Mouse (Mus musculus): Measurements from ENCODE around the gene Gm49358. TPM values are rescaled to one million over a fixed set of nuclear protein-coding genes. Genes with fewer than 3 reads are reported as not detected.
A peak's percentile ranks its signal among the peaks of the same experiment; 100 is the strongest.

The Gm49358 gene
- polyA plus RNA-seq, 1 experiment from 2014 or later, result 1.9 TPM

- no peak for ATAC-seq (ENCODE audit: low read depth)
- Histone ChIP-seq H3K4me3 (ENCODE audit: low read depth, low read length) (no peak overlapping the region), H3K27ac (ENCODE audit: low read depth, low read length) (no peak overlapping the region), H3K9me3 (ENCODE audit: control insufficient read depth, low read length) (no peaks in the 10 kb centered on the region), H3K9ac (replicated peaks; ENCODE audit: low read depth, low read length) (no peak overlapping the region), H3K4me2 (ENCODE audit: low read depth, low read length) (no peak overlapping the region), H3K4me1 (ENCODE audit: control insufficient read depth, insufficient read depth, low read length) (no peaks in the 10 kb centered on the region), H3K27me3 (ENCODE audit: control insufficient read depth, insufficient read depth, low read length) (no peaks in the 10 kb centered on the region), H3K36me3 (ENCODE audit: control insufficient read depth, insufficient read depth, low read length) (no peaks in the 10 kb centered on the region)
- WGBS, result 100% methylated on average over 1 of the region's 1 CpGs
Measured at GRCm38 (mm10) chr10:86757724-86758123, 6.0 kb upstream of the Gm49358 start.

GRCm38 (mm10) chr10:86758211-86758610 is 5.6 kb upstream of the Gm49358 start:
- H3K9me3 ChIP-seq (ENCODE audit: control insufficient read depth, low read length), result no peaks in the 10 kb centered on the region
- H3K27ac ChIP-seq (ENCODE audit: low read depth, low read length), result no peak overlapping the region
- H3K27me3 ChIP-seq (ENCODE audit: control insufficient read depth, insufficient read depth, low read length), result no peaks in the 10 kb centered on the region
- H3K4me2 ChIP-seq (ENCODE audit: low read depth, low read length), result no peak overlapping the region
- no peak overlapping the region for H3K9ac ChIP-seq (replicated peaks; ENCODE audit: low read depth, low read length)
- no peaks in the 10 kb centered on the region for H3K4me1 ChIP-seq (ENCODE audit: control insufficient read depth, insufficient read depth, low read length)
- H3K36me3 ChIP-seq (ENCODE audit: control insufficient read depth, insufficient read depth, low read length), result no peaks in the 10 kb centered on the region
- ATAC-seq (ENCODE audit: low read depth), result no peak
- 94% methylated on average over 6 of the region's 6 CpGs for WGBS
- no peak overlapping the region for H3K4me3 ChIP-seq (ENCODE audit: low read depth, low read length)

DNA sequence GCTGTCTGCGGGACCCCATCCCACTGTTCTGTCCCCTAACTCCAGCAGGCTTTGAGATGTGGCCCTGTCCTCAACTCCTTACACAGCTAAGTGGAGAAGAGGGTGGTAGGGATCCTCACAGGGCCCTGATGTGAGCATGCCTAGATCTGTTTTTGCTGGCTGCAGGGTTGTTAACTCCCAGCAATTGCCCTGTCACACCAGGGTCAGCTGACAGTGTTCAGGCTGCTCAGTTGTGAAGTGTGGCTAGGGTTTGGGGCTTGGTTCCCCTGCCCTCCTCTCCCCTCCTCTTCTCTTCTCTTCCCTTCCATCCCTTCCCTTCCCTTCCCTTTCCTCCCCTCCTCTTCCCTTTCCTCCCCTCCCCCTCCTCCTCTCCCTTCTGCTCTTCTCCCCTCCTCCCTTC is 2.5 kb upstream of the Gm49358 start:
- H3K4me1 ChIP-seq (ENCODE audit: control insufficient read depth, insufficient read depth, low read length), result no peaks in the 10 kb centered on the region
- WGBS, result 56% methylated on average over 1 of the region's 1 CpGs
- 0 out of 2 replicates have a peak overlapping the region, but pooled peaks have one; percentile 22 for H3K27ac ChIP-seq (ENCODE audit: low read depth, low read length)
- H3K4me2 ChIP-seq (ENCODE audit: low read depth, low read length), result no peak overlapping the region
- ATAC-seq (ENCODE audit: low read depth), result 0 out of 2 replicates have a peak, but pooled peaks have one; percentile 28
- H3K9ac ChIP-seq (replicated peaks; ENCODE audit: low read depth, low read length), result no peak overlapping the region
- H3K36me3 ChIP-seq (ENCODE audit: control insufficient read depth, insufficient read depth, low read length), result no peaks in the 10 kb centered on the region
- H3K27me3 ChIP-seq (ENCODE audit: control insufficient read depth, insufficient read depth, low read length), result no peaks in the 10 kb centered on the region
- no peaks in the 10 kb centered on the region for H3K9me3 ChIP-seq (ENCODE audit: control insufficient read depth, low read length)
- H3K4me3 ChIP-seq (ENCODE audit: low read depth, low read length), result no peak overlapping the region

DNA sequence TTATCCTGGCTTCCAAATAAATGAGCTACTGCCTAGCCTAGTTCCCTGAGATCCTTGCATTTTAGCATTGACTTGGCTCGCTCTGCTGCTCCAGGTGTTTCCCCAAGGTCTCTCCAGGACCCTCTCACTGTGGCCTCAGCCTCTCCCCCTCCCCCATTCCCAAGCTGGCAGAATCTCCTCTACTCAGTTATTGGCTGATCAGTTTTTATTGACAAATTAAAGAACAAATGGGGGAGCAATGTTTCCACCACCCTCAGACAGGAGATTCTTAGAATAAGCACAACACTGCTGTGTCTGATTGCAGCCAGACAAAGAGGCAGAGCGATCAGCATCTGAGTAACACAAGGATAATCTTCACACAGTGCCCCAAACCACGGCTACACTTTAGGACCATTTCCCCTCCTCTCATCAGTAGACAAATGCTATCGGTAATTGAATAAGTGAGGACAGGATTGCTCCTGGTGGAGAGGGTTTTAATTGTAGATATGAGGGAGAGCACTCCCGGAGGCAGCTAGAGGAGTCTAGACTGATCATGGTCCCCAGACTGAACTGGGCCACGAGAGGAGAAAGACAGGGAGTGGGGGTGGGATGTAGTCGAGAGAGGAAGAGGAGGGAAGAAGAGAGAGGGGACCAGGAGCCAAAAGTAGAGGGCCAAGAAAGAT is 1.9 kb upstream of the Gm49358 start:
- H3K4me1 ChIP-seq (ENCODE audit: control insufficient read depth, insufficient read depth, low read length), result no peaks in the 10 kb centered on the region

GRCm38 (mm10) chr10:86762384-86762730 is 1.4 kb upstream of the Gm49358 start:
- H3K4me1 ChIP-seq (ENCODE audit: control insufficient read depth, insufficient read depth, low read length), result no peaks in the 10 kb centered on the region
- H3K4me3 ChIP-seq (ENCODE audit: low read depth, low read length), result no peak overlapping the region
- H3K9ac ChIP-seq (replicated peaks; ENCODE audit: low read depth, low read length), result no peak overlapping the region
- H3K27ac ChIP-seq (ENCODE audit: low read depth, low read length), result peak overlapping the region; percentile 50; the same call in 1 of the 2 replicates
- no peak overlapping the region for H3K4me2 ChIP-seq (ENCODE audit: low read depth, low read length)
- peak; percentile 15; the same call in 1 of the 2 replicates for ATAC-seq (ENCODE audit: low read depth)
- 53% methylated on average over 3 of the region's 3 CpGs for WGBS
- no peaks in the 10 kb centered on the region for H3K36me3 ChIP-seq (ENCODE audit: control insufficient read depth, insufficient read depth, low read length)
- H3K9me3 ChIP-seq (ENCODE audit: control insufficient read depth, low read length), result no peaks in the 10 kb centered on the region
- no peaks in the 10 kb centered on the region for H3K27me3 ChIP-seq (ENCODE audit: control insufficient read depth, insufficient read depth, low read length)

More for the DNA sequence above, 1.9 kb upstream of the Gm49358 start:
- no peaks in the 10 kb centered on the region for H3K9me3 ChIP-seq (ENCODE audit: control insufficient read depth, low read length)
- no peak overlapping the region for H3K9ac ChIP-seq (replicated peaks; ENCODE audit: low read depth, low read length)
- peak overlapping the region; percentile 50; the same call in 1 of the 2 replicates for H3K27ac ChIP-seq (ENCODE audit: low read depth, low read length)
- no peak overlapping the region for H3K4me3 ChIP-seq (ENCODE audit: low read depth, low read length)
- peak; percentile 82 for ATAC-seq (ENCODE audit: low read depth)
- H3K4me2 ChIP-seq (ENCODE audit: low read depth, low read length), result no peak overlapping the region
- H3K36me3 ChIP-seq (ENCODE audit: control insufficient read depth, insufficient read depth, low read length), result no peaks in the 10 kb centered on the region
- no peaks in the 10 kb centered on the region for H3K27me3 ChIP-seq (ENCODE audit: control insufficient read depth, insufficient read depth, low read length)
- 25% methylated on average over 7 of the region's 7 CpGs for WGBS

DNA sequence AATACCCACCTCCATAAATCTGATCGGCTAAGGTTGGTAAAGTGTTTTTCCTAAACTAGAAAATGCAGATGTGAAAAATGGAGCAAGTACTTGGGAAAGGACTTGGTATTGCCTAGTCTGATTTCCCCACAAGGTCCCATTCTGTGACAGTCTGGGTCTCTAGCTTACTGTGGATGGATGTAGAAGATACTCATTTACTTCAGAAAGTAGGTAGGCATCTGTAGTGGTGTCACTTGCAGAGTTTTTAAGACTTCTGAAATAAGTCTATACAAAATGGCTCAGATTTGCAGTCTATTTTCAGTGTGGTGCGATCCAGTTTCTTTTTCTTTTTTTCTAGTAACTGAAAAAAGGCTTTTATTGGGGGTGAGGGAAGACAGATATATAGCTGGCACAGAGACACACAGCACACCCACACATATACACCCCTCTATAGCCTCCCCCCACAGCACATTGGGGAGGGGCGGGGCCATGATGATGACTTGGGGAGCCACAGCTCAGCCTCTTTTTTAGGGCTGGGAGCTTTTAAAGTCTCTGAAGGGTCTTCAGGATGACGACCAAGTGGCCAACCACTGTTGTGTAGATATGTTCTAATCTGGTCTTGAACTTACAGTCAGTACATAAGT is 1.7 kb downstream of the Gm49358 start:
- H3K9me3 ChIP-seq (ENCODE audit: control insufficient read depth, low read length), result no peaks in the 10 kb centered on the region
- H3K4me2 ChIP-seq (ENCODE audit: low read depth, low read length), result no peak overlapping the region
- no peak overlapping the region for H3K9ac ChIP-seq (replicated peaks; ENCODE audit: low read depth, low read length)
- H3K4me1 ChIP-seq (ENCODE audit: control insufficient read depth, insufficient read depth, low read length), result no peaks in the 10 kb centered on the region
- no peak for ATAC-seq (ENCODE audit: low read depth)
- no peak overlapping the region for H3K27ac ChIP-seq (ENCODE audit: low read depth, low read length)
- no peaks in the 10 kb centered on the region for H3K36me3 ChIP-seq (ENCODE audit: control insufficient read depth, insufficient read depth, low read length)
- H3K27me3 ChIP-seq (ENCODE audit: control insufficient read depth, insufficient read depth, low read length), result no peaks in the 10 kb centered on the region
- WGBS, result 88% methylated on average over 4 of the region's 4 CpGs
- H3K4me3 ChIP-seq (ENCODE audit: low read depth, low read length), result no peak overlapping the region

DNA sequence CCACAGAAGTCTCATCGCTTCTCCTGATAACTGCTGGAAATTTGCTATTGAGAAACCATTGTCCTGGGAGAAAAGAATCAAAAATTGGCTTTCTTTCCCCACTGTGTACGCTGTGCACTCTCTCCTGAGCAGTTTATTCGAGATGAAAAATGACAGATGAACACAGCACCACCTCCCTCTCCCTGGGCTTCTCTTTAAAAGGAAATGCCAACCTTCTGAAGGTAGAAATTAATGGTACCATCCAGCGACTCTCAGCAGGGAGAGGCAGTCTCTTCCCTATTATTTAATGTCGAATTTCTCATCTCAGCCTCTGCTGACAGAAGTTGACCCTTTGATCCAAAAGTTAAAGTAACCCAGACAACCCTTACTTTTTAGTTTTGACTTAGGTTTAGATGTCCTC is 5.4 kb downstream of the Gm49358 start:
- H3K4me1 ChIP-seq (ENCODE audit: control insufficient read depth, insufficient read depth, low read length), result no peaks in the 10 kb centered on the region
- no peak for ATAC-seq (ENCODE audit: low read depth)
- no peaks in the 10 kb centered on the region for H3K27me3 ChIP-seq (ENCODE audit: control insufficient read depth, insufficient read depth, low read length)
- no peak overlapping the region for H3K4me2 ChIP-seq (ENCODE audit: low read depth, low read length)
- WGBS, result 61% methylated on average over 5 of the region's 5 CpGs
- H3K4me3 ChIP-seq (ENCODE audit: low read depth, low read length), result no peak overlapping the region
- no peak overlapping the region for H3K9ac ChIP-seq (replicated peaks; ENCODE audit: low read depth, low read length)
- H3K27ac ChIP-seq (ENCODE audit: low read depth, low read length), result no peak overlapping the region
- no peaks in the 10 kb centered on the region for H3K36me3 ChIP-seq (ENCODE audit: control insufficient read depth, insufficient read depth, low read length)
- no peaks in the 10 kb centered on the region for H3K9me3 ChIP-seq (ENCODE audit: control insufficient read depth, low read length)

DNA sequence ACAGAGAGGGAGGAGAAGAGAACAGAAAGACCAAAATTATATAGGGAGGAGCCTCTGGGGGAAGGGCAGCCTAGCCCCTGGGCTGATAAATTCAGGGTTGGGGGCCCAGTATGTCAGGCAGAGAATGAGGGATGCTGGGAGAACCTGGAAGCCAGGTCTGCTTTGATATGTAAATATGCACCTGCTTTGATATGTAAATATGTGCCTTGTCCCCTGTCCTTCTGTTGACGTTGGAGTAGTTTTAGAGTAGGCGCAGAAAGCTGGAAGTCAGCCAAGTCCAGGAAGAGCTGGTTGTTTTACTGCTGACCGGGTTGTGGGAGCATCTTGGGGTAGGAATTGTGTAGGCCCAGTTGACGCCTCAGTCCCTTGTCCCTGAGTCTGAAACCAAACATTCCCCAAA is 6.0 kb downstream of the Gm49358 start:
- Histone ChIP-seq H3K27me3 (ENCODE audit: control insufficient read depth, insufficient read depth, low read length) (no peaks in the 10 kb centered on the region), H3K9me3 (ENCODE audit: control insufficient read depth, low read length) (no peaks in the 10 kb centered on the region), H3K36me3 (ENCODE audit: control insufficient read depth, insufficient read depth, low read length) (no peaks in the 10 kb centered on the region), H3K27ac (ENCODE audit: low read depth, low read length) (no peak overlapping the region), H3K9ac (replicated peaks; ENCODE audit: low read depth, low read length) (no peak overlapping the region), H3K4me2 (ENCODE audit: low read depth, low read length) (no peak overlapping the region), H3K4me3 (ENCODE audit: low read depth, low read length) (no peak overlapping the region), H3K4me1 (ENCODE audit: control insufficient read depth, insufficient read depth, low read length) (no peaks in the 10 kb centered on the region)
- WGBS, result 23% methylated on average over 4 of the region's 4 CpGs
- ATAC-seq (ENCODE audit: low read depth), result peak; percentile 38; the same call in 1 of the 2 replicates

- Histone ChIP-seq H3K9me3 (ENCODE audit: control insufficient read depth, low read length) (no peaks in the 10 kb centered on the region), H3K9ac (replicated peaks; ENCODE audit: low read depth, low read length) (no peak overlapping the region), H3K4me2 (ENCODE audit: low read depth, low read length) (no peak overlapping the region), H3K4me3 (ENCODE audit: low read depth, low read length) (no peak overlapping the region), H3K27ac (ENCODE audit: low read depth, low read length) (no peak overlapping the region), H3K27me3 (ENCODE audit: control insufficient read depth, insufficient read depth, low read length) (no peaks in the 10 kb centered on the region), H3K4me1 (ENCODE audit: control insufficient read depth, insufficient read depth, low read length) (no peaks in the 10 kb centered on the region), H3K36me3 (ENCODE audit: control insufficient read depth, insufficient read depth, low read length) (no peaks in the 10 kb centered on the region)
- WGBS, result 74% methylated on average over 5 of the region's 5 CpGs
- ATAC-seq (ENCODE audit: low read depth), result no peak
Measured at GRCm38 (mm10) chr10:86771701-86772100, 7.9 kb downstream of the Gm49358 start.
